Mouse (Mus musculus) kidney, adult 2 months (tissue): Measurements from ENCODE around the gene Stk38l.

ENCODE experiments used
- CTCF ChIP-seq: fragments of 200-500 bp; conservative IDR thresholded peaks from 2 replicates; pipeline ENCODE4 v1.5.1; 2011; ENCODE audit warnings: low read depth, mild to moderate bottlenecking, control low read depth, low read length, moderate library complexity, mixed read lengths; ENCODE audit not compliant: insufficient read depth, insufficient read length
- POLR2A ChIP-seq: fragments of 200-500 bp; IDR thresholded peaks from one replicate; pipeline ENCODE4 v1.6.1; 2011; ENCODE audit warnings: low read depth, low read length, control low read depth

DNA sequence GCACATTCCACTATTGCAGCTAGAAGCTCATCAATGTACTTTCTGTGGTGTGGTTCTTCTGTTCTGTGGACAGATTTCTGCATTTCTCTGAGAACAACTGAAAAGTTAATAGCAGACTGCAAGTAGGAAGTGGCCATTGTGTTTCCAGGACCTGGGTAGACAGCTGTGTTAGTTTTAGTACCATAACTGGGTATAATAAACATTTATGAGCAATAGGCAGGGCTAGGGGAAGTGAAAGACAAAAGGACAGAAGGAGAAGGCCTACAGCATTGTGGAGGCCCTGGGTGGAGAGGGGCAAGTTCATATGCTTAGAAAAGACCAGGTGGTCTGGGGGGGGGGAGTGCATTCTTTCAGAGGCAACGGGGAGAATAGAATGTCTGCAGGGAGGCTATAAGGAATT, 8.8 kb downstream of the Stk38l start:
- TF ChIP-seq CTCF (no peak), POLR2A (no peak)
